Comparison of ENCODE assay signal across 12 mouse cellular contexts in genomic region chr17:7269151-7269806, GRCm38 (mm10). TPM values are rescaled to one million over a fixed set of nuclear protein-coding genes. Genes with fewer than 3 reads are reported as not detected.
DNase-seq lines count a peak whose midpoint lies in the region; ATAC-seq and TF ChIP-seq lines count a peak whose summit lies in the region.
"Had no signal": no experiment of that assay in that cellular context is flagged by ENCODE, and none has a peak within 500 bp of the region (broad histone marks: within the 10 kb centered on the region; RNA-seq: fewer than 3 reads in every experiment).

No protein-coding gene starts in this region.

- H3K4me3 ChIP-seq in lung, embryonic 14.5 days (ENCODE audit: low read depth, low read length), result no peak overlapping the region
- no peak overlapping the region for H3K4me3 ChIP-seq in heart, embryonic 10.5 days
- H3K4me3 ChIP-seq in intestine, embryonic 14.5 days (ENCODE audit: low read depth, low read length), result no peak overlapping the region
- no peak overlapping the region for H3K4me3 ChIP-seq in neural tube, embryonic 14.5 days (ENCODE audit: low read depth, low read length)
- H3K4me3 ChIP-seq: forebrain, embryonic 12.5 days; limb, embryonic 12.5 days had no signal

- H3K27ac ChIP-seq in lung, embryonic 14.5 days (ENCODE audit: low read depth), result peak overlapping the region; percentile 2; the same call in 1 of the 2 replicates
- peak overlapping the region; percentile 80 for H3K27ac ChIP-seq in heart, embryonic 10.5 days
- peak overlapping the region; percentile 64 for H3K27ac ChIP-seq in intestine, embryonic 14.5 days (ENCODE audit: low read depth)
- peak overlapping the region; percentile 55 for H3K27ac ChIP-seq in neural tube, embryonic 14.5 days (ENCODE audit: low read depth, low read length)
- H3K27ac ChIP-seq: forebrain, embryonic 12.5 days; limb, embryonic 12.5 days had no signal

- TF ChIP-seq CTCF in lung, embryonic 14.5 days (IDR thresholded peaks at IDR 0.05; ENCODE audit: low read depth), result no peak

- peak; percentile 68 for DNase-seq in lung, embryonic 14.5 days
- DNase-seq in lung, postnatal 4 days, result no peak
- DNase-seq in heart, embryonic 10.5 days (ENCODE audit: low spot score), result peak; percentile 95
- peak; percentile 70 for DNase-seq in intestine, embryonic 14.5 days (ENCODE audit: low spot score)
- no peak for DNase-seq in thymus, postnatal 25 days
- no peak for DNase-seq in c-Kit-positive CD71-positive TER-119-positive erythroid progenitor cells, embryonic 14.5 days (ENCODE audit: low spot score)
- no peak for DNase-seq in cerebellum, postnatal 36 days
- DNase-seq: kidney, adult 11 months had no signal

- H3K9ac ChIP-seq in lung, embryonic 14.5 days, result no peak overlapping the region
- no peak overlapping the region for H3K9ac ChIP-seq in intestine, embryonic 14.5 days (ENCODE audit: low read length)
- H3K9ac ChIP-seq in neural tube, embryonic 14.5 days (replicated peaks; ENCODE audit: low read depth, low read length), result no peak overlapping the region
- H3K9ac ChIP-seq: forebrain, embryonic 12.5 days; limb, embryonic 12.5 days had no signal

- H3K4me2 ChIP-seq in lung, embryonic 14.5 days, result no peak overlapping the region
- H3K4me2 ChIP-seq in intestine, embryonic 14.5 days (ENCODE audit: low read length), result peak overlapping the region; percentile 7; the same call in 1 of the 2 replicates
- H3K4me2 ChIP-seq in neural tube, embryonic 14.5 days (ENCODE audit: low read depth, low read length), result no peak overlapping the region
- H3K4me2 ChIP-seq: forebrain, embryonic 12.5 days; limb, embryonic 12.5 days had no signal

- H3K27me3 ChIP-seq in lung, embryonic 14.5 days (ENCODE audit: insufficient read depth, low read length), result no peaks in the 10 kb centered on the region; the same call in 1 of the 2 replicates
- no peaks in the 10 kb centered on the region for H3K27me3 ChIP-seq in heart, embryonic 10.5 days (ENCODE audit: insufficient read depth, poor library complexity, severe bottlenecking)
- H3K27me3 ChIP-seq in intestine, embryonic 14.5 days (replicated peaks; ENCODE audit: control insufficient read depth, insufficient read depth, low read length), result no peaks in the 10 kb centered on the region
- no peaks in the 10 kb centered on the region for H3K27me3 ChIP-seq in neural tube, embryonic 14.5 days (ENCODE audit: control insufficient read depth, insufficient read depth, low read length)
- H3K27me3 ChIP-seq: forebrain, embryonic 12.5 days; limb, embryonic 12.5 days; Patski had no signal

- no peaks in the 10 kb centered on the region for H3K9me3 ChIP-seq in lung, embryonic 14.5 days (ENCODE audit: low read depth, low read length)
- H3K9me3 ChIP-seq in heart, embryonic 10.5 days, result no peaks in the 10 kb centered on the region
- no peaks in the 10 kb centered on the region for H3K9me3 ChIP-seq in intestine, embryonic 14.5 days (ENCODE audit: control insufficient read depth, low read length)
- no peaks in the 10 kb centered on the region for H3K9me3 ChIP-seq in neural tube, embryonic 14.5 days (ENCODE audit: control insufficient read depth, low read length)
- H3K9me3 ChIP-seq: forebrain, embryonic 12.5 days; limb, embryonic 12.5 days had no signal

- H3K36me3 ChIP-seq in lung, embryonic 14.5 days (ENCODE audit: insufficient read depth), result no peaks in the 10 kb centered on the region
- H3K36me3 ChIP-seq in heart, embryonic 10.5 days, result peaks cover 17% of the 10 kb centered on the region
- H3K36me3 ChIP-seq in intestine, embryonic 14.5 days (ENCODE audit: control insufficient read depth, insufficient read depth, low read length), result no peaks in the 10 kb centered on the region
- no peaks in the 10 kb centered on the region for H3K36me3 ChIP-seq in neural tube, embryonic 14.5 days (ENCODE audit: control insufficient read depth, insufficient read depth, low read length)
- H3K36me3 ChIP-seq: forebrain, embryonic 12.5 days; limb, embryonic 12.5 days had no signal

- H3K4me1 ChIP-seq in lung, embryonic 14.5 days (ENCODE audit: insufficient read depth), result peaks cover 25% of the 10 kb centered on the region
- peaks cover 95% of the 10 kb centered on the region for H3K4me1 ChIP-seq in heart, embryonic 10.5 days
- peaks cover 59% of the 10 kb centered on the region for H3K4me1 ChIP-seq in intestine, embryonic 14.5 days (replicated peaks; ENCODE audit: control insufficient read depth, insufficient read depth, low read length)
- H3K4me1 ChIP-seq in neural tube, embryonic 14.5 days (ENCODE audit: control insufficient read depth, insufficient read depth, low read length), result peaks cover 6% of the 10 kb centered on the region; the same call in 1 of the 2 replicates

- ATAC-seq in lung, embryonic 14.5 days (ENCODE audit: insufficient read depth), result peak; percentile 56
- ATAC-seq in intestine, embryonic 14.5 days (replicated peaks; ENCODE audit: low FRiP score, low TSS enrichment, low read depth), result peak; percentile 58
- ATAC-seq in neural tube, embryonic 14.5 days (ENCODE audit: low read depth), result no peak
- ATAC-seq: Patski had no signal

- WGBS in lung, embryonic 14.5 days, result 33% methylated on average over 12 of the region's 12 CpGs
- 22% methylated on average over 12 of the region's 12 CpGs for WGBS in heart, embryonic 10.5 days
- WGBS in intestine, embryonic 14.5 days, result 15% methylated on average over 12 of the region's 12 CpGs
- 64% methylated on average over 12 of the region's 12 CpGs for WGBS in neural tube, embryonic 14.5 days

RNA-seq across cellular contexts. Expression of gene Tcp10a, which starts 55.2 kb away (rescaled TPM):
- not detected in 2 replicates for polyA plus RNA-seq in lung, embryonic 14.5 days (2014; fragmentation: Nextera tagmentation; extraction: Ambion mirVana)
- 0.06 and 0.12 TPM in 2 replicates for polyA plus RNA-seq in heart, embryonic 10.5 days (2016; fragmentation: Nextera tagmentation; extraction: Ambion mirVana)
- not detected in 2 replicates for polyA plus RNA-seq in intestine, embryonic 14.5 days (2014; fragmentation: Nextera tagmentation; extraction: Ambion mirVana)
- 0.18 TPM in 1 of 2 replicates, not detected in the other for polyA plus RNA-seq in neural tube, embryonic 14.5 days (2014; fragmentation: Nextera tagmentation; extraction: Ambion mirVana)
- polyA plus RNA-seq: forebrain, embryonic 12.5 days; limb, embryonic 12.5 days had no signal

Comparison
In these comparisons a context has a peak if more than half of its experiments do, and no peak if none do; other contexts are left out.
1. DNase-seq: peak in lung, embryonic 14.5 days (single experiment), heart, embryonic 10.5 days (single experiment) and intestine, embryonic 14.5 days (single experiment); none in lung, postnatal 4 days (0 of 2), thymus, postnatal 25 days (single experiment), c-Kit-positive CD71-positive TER-119-positive erythroid progenitor cells, embryonic 14.5 days (single experiment) and cerebellum, postnatal 36 days (0 of 2).
2. H3K27ac ChIP-seq: peak in every context shown above with its lines; median percentile 80 in heart, embryonic 10.5 days; 64 in intestine, embryonic 14.5 days; 55 in neural tube, embryonic 14.5 days; 2 in lung, embryonic 14.5 days.